In genomic region chr5:64839016-64839599, GRCm38 (mm10) we compare ENCODE assay signal across 25 mouse cellular contexts. TPM values are rescaled to one million over a fixed set of nuclear protein-coding genes. Genes with fewer than 3 reads are reported as not detected.
A peak's percentile ranks its signal among the peaks of the same experiment; 100 is the strongest.
DNase-seq lines count a peak whose midpoint lies in the region; ATAC-seq and TF ChIP-seq lines count a peak whose summit lies in the region.
"Had no signal": no experiment of that assay in that cellular context is flagged by ENCODE, and none has a peak within 500 bp of the region (broad histone marks: within the 10 kb centered on the region; RNA-seq: fewer than 3 reads in every experiment).

No protein-coding gene starts in this region.

- 0 out of 2 replicates have a peak, but pooled peaks cover 4% of the 10 kb centered on the region for H3K9me3 ChIP-seq in heart, embryonic 10.5 days
- 0 out of 2 replicates have a peak, but pooled peaks cover 11% of the 10 kb centered on the region for H3K9me3 ChIP-seq in heart, postnatal 0 days (replicated peaks; ENCODE audit: control insufficient read depth, low read length)
- peaks cover 7% of the 10 kb centered on the region for H3K9me3 ChIP-seq in kidney, embryonic 14.5 days (ENCODE audit: control insufficient read depth, low read length)
- H3K9me3 ChIP-seq in stomach, embryonic 16.5 days (replicated peaks; ENCODE audit: control insufficient read depth, low read length): peaks cover 7% of the 10 kb centered on the region
- H3K9me3 ChIP-seq: liver, embryonic 12.5 days had no signal

- 60% methylated on average over 6 of the region's 6 CpGs for WGBS in heart, embryonic 10.5 days
- 38% methylated on average over 6 of the region's 6 CpGs for WGBS in heart, postnatal 0 days
- 64% methylated on average over 6 of the region's 6 CpGs for WGBS in kidney, embryonic 14.5 days
- WGBS in stomach, embryonic 16.5 days: 41% methylated on average over 6 of the region's 6 CpGs

- peak overlapping the region; percentile 69; the same call in 1 of the 2 replicates for H3K27ac ChIP-seq in heart, embryonic 10.5 days
- H3K27ac ChIP-seq in heart, postnatal 0 days (ENCODE audit: low read depth): peak overlapping the region; percentile 63; the same call in 1 of the 2 replicates
- H3K27ac ChIP-seq in kidney, embryonic 14.5 days (ENCODE audit: low read depth, low read length): no peak overlapping the region
- peak overlapping the region; percentile 76 for H3K27ac ChIP-seq in stomach, embryonic 16.5 days (ENCODE audit: low read length)
- H3K27ac ChIP-seq: embryonic facial prominence, embryonic 12.5 days; forebrain, embryonic 13.5 days; limb, embryonic 12.5 days; liver, embryonic 12.5 days; neural tube, embryonic 13.5 days had no signal

- H3K4me2 ChIP-seq in heart, postnatal 0 days (ENCODE audit: low read depth, low read length): no peak overlapping the region
- H3K4me2 ChIP-seq in kidney, embryonic 14.5 days (replicated peaks; ENCODE audit: low read depth, low read length): no peak overlapping the region
- no peak overlapping the region for H3K4me2 ChIP-seq in stomach, embryonic 16.5 days (ENCODE audit: low read depth, low read length)
- H3K4me2 ChIP-seq: embryonic facial prominence, embryonic 12.5 days; forebrain, embryonic 13.5 days; limb, embryonic 12.5 days; liver, embryonic 12.5 days; neural tube, embryonic 13.5 days had no signal

- no peak for TF ChIP-seq EP300 in heart, postnatal 0 days (IDR thresholded peaks at IDR 0.05; ENCODE audit: low read depth)

- H3K4me1 ChIP-seq in heart, embryonic 10.5 days: peaks cover 21% of the 10 kb centered on the region
- peaks cover 13% of the 10 kb centered on the region for H3K4me1 ChIP-seq in heart, postnatal 0 days (ENCODE audit: control insufficient read depth, insufficient read depth)
- H3K4me1 ChIP-seq in kidney, embryonic 14.5 days (ENCODE audit: control insufficient read depth, insufficient read depth, low read length): peaks cover 4% of the 10 kb centered on the region; the same call in 1 of the 2 replicates
- H3K4me1 ChIP-seq in stomach, embryonic 16.5 days (ENCODE audit: control insufficient read depth, insufficient read depth, low read length): peaks cover 18% of the 10 kb centered on the region
- H3K4me1 ChIP-seq: forebrain, embryonic 13.5 days; limb, embryonic 12.5 days; neural tube, embryonic 13.5 days had no signal

- H3K27me3 ChIP-seq in heart, embryonic 10.5 days (ENCODE audit: insufficient read depth, poor library complexity, severe bottlenecking): no peaks in the 10 kb centered on the region
- H3K27me3 ChIP-seq in heart, postnatal 0 days (ENCODE audit: control insufficient read depth, insufficient read depth, low read length): no peaks in the 10 kb centered on the region
- no peaks in the 10 kb centered on the region for H3K27me3 ChIP-seq in kidney, embryonic 14.5 days (ENCODE audit: control insufficient read depth, insufficient read depth, low read length)
- H3K27me3 ChIP-seq in stomach, embryonic 16.5 days (ENCODE audit: control insufficient read depth, insufficient read depth, low read length): no peaks in the 10 kb centered on the region
- H3K27me3 ChIP-seq: embryonic facial prominence, embryonic 12.5 days; forebrain, embryonic 13.5 days; limb, embryonic 12.5 days; liver, embryonic 12.5 days; neural tube, embryonic 13.5 days had no signal

- intact Hi-C loops in heart, postnatal 14 days (cut with DNase I): no loop called here
- intact Hi-C loops in heart, postnatal 25 days (cut with DNase I): no loop called here

- ATAC-seq in heart, postnatal 0 days (ENCODE audit: insufficient read depth, low read depth): no peak
- ATAC-seq in kidney, embryonic 14.5 days (ENCODE audit: low FRiP score, low TSS enrichment): no peak
- ATAC-seq in stomach, embryonic 16.5 days (ENCODE audit: insufficient read depth, low FRiP score): peak; percentile 85
- ATAC-seq: activated CD4-positive, CD25-positive, alpha-beta regulatory T cell, adult 4 months; CD4-positive, CD25-positive, alpha-beta regulatory T cell, adult 4 months; forebrain, embryonic 13.5 days; hindbrain, embryonic 16.5 days; liver, embryonic 12.5 days had no signal

- DNase-seq in heart, embryonic 10.5 days (ENCODE audit: low spot score): no peak
- DNase-seq in heart, postnatal 14 days: no peak
- no peak for DNase-seq in heart, postnatal 0 days (ENCODE audit: low spot score)
- no peak for DNase-seq in heart, postnatal 25 days (ENCODE audit: low spot score)
- DNase-seq in kidney, postnatal 36 days: peak; percentile 25 to 46
- no peak for DNase-seq in embryo, embryonic 10.5 days (ENCODE audit: low spot score)
- DNase-seq: adrenal gland, postnatal 10 days; cerebellum, adult 9-10 months; gastrocnemius, postnatal 10 days; lung, adult 2 months; midbrain, embryonic 14.5 days; right cerebral cortex, adult 18-20 months; thymus, adult 18-20 months; thymus, postnatal 4 days had no signal

- TF ChIP-seq CTCF in heart, postnatal 0 days (IDR thresholded peaks at IDR 0.05; ENCODE audit: low read depth): no peak

- H3K9ac ChIP-seq in heart, postnatal 0 days (replicated peaks; ENCODE audit: low read depth, low read length): no peak overlapping the region
- no peak overlapping the region for H3K9ac ChIP-seq in kidney, embryonic 14.5 days (ENCODE audit: low read depth, low read length)
- no peak overlapping the region for H3K9ac ChIP-seq in stomach, embryonic 16.5 days (ENCODE audit: low read length)
- H3K9ac ChIP-seq: embryonic facial prominence, embryonic 12.5 days; forebrain, embryonic 13.5 days; limb, embryonic 12.5 days; liver, embryonic 12.5 days; neural tube, embryonic 13.5 days had no signal

- no peak overlapping the region for H3K4me3 ChIP-seq in heart, embryonic 10.5 days
- H3K4me3 ChIP-seq in heart, postnatal 0 days (ENCODE audit: low read depth, low read length): no peak overlapping the region
- H3K4me3 ChIP-seq in kidney, embryonic 14.5 days (ENCODE audit: low read length): no peak overlapping the region
- H3K4me3 ChIP-seq in stomach, embryonic 16.5 days (replicated peaks; ENCODE audit: low read length): no peak overlapping the region
- H3K4me3 ChIP-seq: embryonic facial prominence, embryonic 12.5 days; erythroblast, embryonic 14.5 days; forebrain, embryonic 13.5 days; limb, embryonic 12.5 days; liver, embryonic 12.5 days; neural tube, embryonic 13.5 days had no signal

- no peaks in the 10 kb centered on the region for H3K36me3 ChIP-seq in heart, embryonic 10.5 days
- H3K36me3 ChIP-seq in heart, postnatal 0 days (replicated peaks; ENCODE audit: control insufficient read depth, insufficient read depth, low read length): no peaks in the 10 kb centered on the region
- no peaks in the 10 kb centered on the region for H3K36me3 ChIP-seq in kidney, embryonic 14.5 days (ENCODE audit: control insufficient read depth, insufficient read depth, low read length)
- H3K36me3 ChIP-seq in stomach, embryonic 16.5 days (ENCODE audit: control insufficient read depth, insufficient read depth, low read length): no peaks in the 10 kb centered on the region
- H3K36me3 ChIP-seq: embryonic facial prominence, embryonic 12.5 days; limb, embryonic 12.5 days; liver, embryonic 12.5 days; neural tube, embryonic 13.5 days had no signal

RNA-seq across cellular contexts. Expression of gene Klf3, which starts 35.9 kb away (rescaled TPM):
- polyA plus RNA-seq in heart, embryonic 10.5 days (2016; fragmentation: Nextera tagmentation; extraction: Ambion mirVana): 49.6 and 61.8 TPM in 2 replicates
- total RNA-seq in heart, postnatal 14 days (2021): 10 to 100 TPM; 61.8 to 77.4 TPM
- 22.6 and 26.5 TPM in 2 replicates for total RNA-seq in heart, postnatal 0 days (2014; rRNA removed; ENCODE audit: low replicate concordance)
- polyA plus RNA-seq in heart, postnatal 0 days (2015; fragmentation: Nextera tagmentation; extraction: Ambion mirVana): 33.5 and 37.3 TPM in 2 replicates
- 10 to 100 TPM; 43.6 to 55.6 TPM for total RNA-seq in heart, postnatal 25 days (2021)
- polyA plus RNA-seq in kidney, embryonic 14.5 days (2014; fragmentation: Nextera tagmentation; extraction: Ambion mirVana): 45.1 and 78.4 TPM in 2 replicates
- 63.7 and 66.8 TPM in 2 replicates for polyA plus RNA-seq in stomach, embryonic 16.5 days (2015; fragmentation: Nextera tagmentation; extraction: Ambion mirVana)

Comparison
In these comparisons a context has a peak if more than half of its experiments do, and no peak if none do; other contexts are left out.
1. DNase-seq: peak in kidney, postnatal 36 days (2 of 2); none in heart, embryonic 10.5 days (single experiment), heart, postnatal 14 days (0 of 2), heart, postnatal 0 days (single experiment), heart, postnatal 25 days (single experiment) and embryo, embryonic 10.5 days (single experiment).